Mouse (Mus musculus) forebrain, embryonic 11.5 days (tissue): Measurements from ENCODE around the gene Mrs2. TPM values are rescaled to one million over a fixed set of nuclear protein-coding genes. Genes with fewer than 3 reads are reported as not detected.
"Not testable (repeated sequence)": the region's sequence is repeated elsewhere in the genome, so short reads cannot be mapped to it uniquely, and the experiment has no call there.

Source experiments
- ATAC-seq: fragments of 200-750 bp; cut with Nextera tagmentation; replicated peaks from 2 replicates; pipeline ENCODE4 v1.8.0; 2017; ENCODE audit warnings: moderate TSS enrichment; ENCODE audit not compliant: low FRiP score
- DNase-seq: peaks from one replicate; pipeline ENCODE4 v3.0.0-alpha.2; 2017; ENCODE audit warnings: low spot score
- H3K27ac ChIP-seq: fragments of 300-500 bp; sonication (generic); 2 replicates; pipeline ENCODE4 v1.5.1; 2014; ENCODE audit warnings: low read depth, low read length
- H3K27me3 ChIP-seq: fragments of 300-500 bp; sonication (generic); 2 replicates; pipeline ENCODE4 v1.6.1; 2014; ENCODE audit warnings: mild to moderate bottlenecking, low read length, mixed read lengths; ENCODE audit not compliant: control insufficient read depth, insufficient read depth
- H3K36me3 ChIP-seq: fragments of 300-500 bp; sonication (generic); 2 replicates; pipeline ENCODE4 v1.6.1; 2014; ENCODE audit warnings: mild to moderate bottlenecking, low read length, moderate library complexity, mixed read lengths; ENCODE audit not compliant: control insufficient read depth, insufficient read depth
- H3K4me1 ChIP-seq: fragments of 300-500 bp; sonication (generic); replicated peaks from 2 replicates; pipeline ENCODE4 v1.6.1; 2014; ENCODE audit warnings: low read length, mixed read lengths; ENCODE audit not compliant: control insufficient read depth, insufficient read depth
- H3K4me2 ChIP-seq: fragments of 300-500 bp; sonication (generic); 2 replicates; pipeline ENCODE4 v1.6.1; 2014; ENCODE audit warnings: low read depth, mild to moderate bottlenecking, low read length, moderate library complexity, mixed read lengths; ENCODE audit not compliant: severe bottlenecking
- H3K4me3 ChIP-seq: fragments of 300-500 bp; sonication (generic); 2 replicates; pipeline ENCODE4 v1.5.1; 2014; ENCODE audit warnings: low read depth, low read length
- H3K9ac ChIP-seq: fragments of 300-500 bp; sonication (generic); 2 replicates; pipeline ENCODE4 v1.6.1; 2014; ENCODE audit warnings: low read length
- H3K9me3 ChIP-seq: fragments of 300-500 bp; sonication (generic); 2 replicates; pipeline ENCODE4 v1.6.1; 2016; ENCODE audit warnings: low read length, mixed read lengths; ENCODE audit not compliant: control insufficient read depth
- WGBS: fragments of 180-500 bp; shearing (Covaris S2); extraction: QIAGEN DNeasy Blood & Tissue Kit; methylation state at CpG from one replicate; pipeline ENCODE4 v1.1.7; 2014; 5-methylcytosine and 5-hydroxymethylcytosine counted together
- polyA plus RNA-seq: library from polyadenylated mRNA; unstranded; fragments of >200 nt; fragmentation: Nextera tagmentation; extraction: Ambion mirVana; gene quantifications from 2 replicates; pipeline ENCODE4 v1.2.1, GENCODE M21; 2014

The Mrs2 gene
- polyA plus RNA-seq, 1 experiment from 2014 or later: 25.9 TPM

- WGBS: 92% methylated on average over 2 of the region's 2 CpGs
- H3K4me2 ChIP-seq: no peak overlapping the region
- H3K36me3 ChIP-seq: peaks cover 11% of the 10 kb centered on the region; the same call in 1 of the 2 replicates
- no peak overlapping the region for H3K4me3 ChIP-seq
- H3K27me3 ChIP-seq: no peaks in the 10 kb centered on the region
- ATAC-seq: no peak
- H3K9me3 ChIP-seq: no peaks in the 10 kb centered on the region
- no peak for DNase-seq
- no peaks in the 10 kb centered on the region for H3K4me1 ChIP-seq
- H3K27ac ChIP-seq: no peak overlapping the region
- no peak overlapping the region for H3K9ac ChIP-seq
These were observed 20.6 kb downstream of the Mrs2 start for GRCm38 (mm10) chr13:24999538-24999937.

- WGBS: 49% methylated on average over 2 of the region's 2 CpGs
- Histone ChIP-seq H3K27ac (no peak overlapping the region), H3K4me3 (no peak overlapping the region), H3K9me3 (no peaks in the 10 kb centered on the region), H3K36me3 (peaks cover 11% of the 10 kb centered on the region; the same call in 1 of the 2 replicates), H3K9ac (no peak overlapping the region), H3K4me1 (0 out of 2 replicates have a peak, but pooled peaks cover 3% of the 10 kb centered on the region), H3K4me2 (no peak overlapping the region), H3K27me3 (no peaks in the 10 kb centered on the region)
- no peak for DNase-seq
- ATAC-seq: no peak
These were observed 27.0 kb downstream of the Mrs2 start for GRCm38 (mm10) chr13:24993160-24993559.

GRCm38 (mm10) chr13:24989006-24989405, 31.2 kb downstream of the Mrs2 start:
- WGBS: 83% methylated on average over 6 of the region's 6 CpGs
- no peaks in the 10 kb centered on the region for H3K36me3 ChIP-seq
- H3K9ac ChIP-seq: no peak overlapping the region
- no peak overlapping the region for H3K27ac ChIP-seq
- H3K27me3 ChIP-seq: no peaks in the 10 kb centered on the region
- no peak overlapping the region for H3K4me3 ChIP-seq
- no peak for DNase-seq
- no peak overlapping the region for H3K4me2 ChIP-seq
- no peaks in the 10 kb centered on the region for H3K9me3 ChIP-seq
- no peak for ATAC-seq
- H3K4me1 ChIP-seq: 0 out of 2 replicates have a peak, but pooled peaks cover 3% of the 10 kb centered on the region

GRCm38 (mm10) chr13:24988391-24988790, 31.8 kb downstream of the Mrs2 start:
- H3K9me3 ChIP-seq: no peaks in the 10 kb centered on the region
- H3K9ac ChIP-seq: no peak overlapping the region
- peak; percentile 66 for ATAC-seq
- H3K27me3 ChIP-seq: no peaks in the 10 kb centered on the region
- 0 out of 2 replicates have a peak, but pooled peaks cover 3% of the 10 kb centered on the region for H3K4me1 ChIP-seq
- H3K4me3 ChIP-seq: no peak overlapping the region
- 46% methylated on average over 7 of the region's 7 CpGs for WGBS
- H3K4me2 ChIP-seq: no peak overlapping the region
- no peak overlapping the region for H3K27ac ChIP-seq
- H3K36me3 ChIP-seq: no peaks in the 10 kb centered on the region
- DNase-seq: peak; percentile 63

GRCm38 (mm10) chr13:24985435-24985834, 34.7 kb downstream of the Mrs2 start:
- DNase-seq: no peak
- WGBS: 55% methylated on average over 2 of the region's 2 CpGs

GRCm38 (mm10) chr13:24981031-24981430, 39.1 kb downstream of the Mrs2 start:
- no peaks in the 10 kb centered on the region for H3K4me1 ChIP-seq
- 89% methylated on average over 6 of the region's 6 CpGs for WGBS
- H3K36me3 ChIP-seq: no peaks in the 10 kb centered on the region
- ATAC-seq (no peak), DNase-seq (no peak)
- no peak overlapping the region for H3K27ac ChIP-seq
- H3K27me3 ChIP-seq: no peaks in the 10 kb centered on the region
- no peaks in the 10 kb centered on the region for H3K9me3 ChIP-seq
- no peak overlapping the region for H3K4me3 ChIP-seq
- H3K4me2 ChIP-seq: no peak overlapping the region
- H3K9ac ChIP-seq: no peak overlapping the region

More at GRCm38 (mm10) chr13:24985435-24985834, 34.7 kb downstream of the Mrs2 start:
- Histone ChIP-seq H3K36me3 (no peaks in the 10 kb centered on the region), H3K27ac (no peak overlapping the region), H3K4me2 (no peak overlapping the region), H3K4me3 (no peak overlapping the region), H3K9me3 (no peaks in the 10 kb centered on the region), H3K27me3 (no peaks in the 10 kb centered on the region), H3K9ac (no peak overlapping the region), H3K4me1 (no peaks in the 10 kb centered on the region)
- no peak for ATAC-seq

GRCm38 (mm10) chr13:24977820-24978342, 42.3 kb downstream of the Mrs2 start:
- Histone ChIP-seq H3K27me3 (no peaks in the 10 kb centered on the region), H3K9ac (no peak overlapping the region), H3K4me2 (no peak overlapping the region), H3K4me3 (no peak overlapping the region), H3K4me1 (no peaks in the 10 kb centered on the region), H3K27ac (no peak overlapping the region), H3K9me3 (no peaks in the 10 kb centered on the region), H3K36me3 (no peaks in the 10 kb centered on the region)
- 88% methylated on average over 5 of the region's 5 CpGs for WGBS
- ATAC-seq (no peak), DNase-seq (no peak)

- ATAC-seq (no peak), DNase-seq (no peak)
- no peaks in the 10 kb centered on the region for H3K36me3 ChIP-seq
- H3K27me3 ChIP-seq: no peaks in the 10 kb centered on the region
- H3K4me3 ChIP-seq: no peak overlapping the region
- H3K9ac ChIP-seq: no peak overlapping the region
- H3K9me3 ChIP-seq: no peaks in the 10 kb centered on the region
- H3K27ac ChIP-seq: no peak overlapping the region
- H3K4me2 ChIP-seq: no peak overlapping the region
- no peaks in the 10 kb centered on the region for H3K4me1 ChIP-seq
- whole genome bisulfite sequencing: 84% methylated on average over 4 of the region's 4 CpGs
These were observed 43.8 kb downstream of the Mrs2 start for GRCm38 (mm10) chr13:24976384-24976783.

GRCm38 (mm10) chr13:24971776-24972175, 48.4 kb downstream of the Mrs2 start:
- H3K4me2 ChIP-seq, DNase-seq, H3K4me3 ChIP-seq, H3K27ac ChIP-seq, H3K27me3 ChIP-seq, ATAC-seq, H3K9me3 ChIP-seq, H3K9ac ChIP-seq, H3K36me3 ChIP-seq, H3K4me1 ChIP-seq: not testable (repeated sequence)
- WGBS: 85% methylated on average over 3 of the region's 3 CpGs
